Mouse (Mus musculus) kidney, adult 2 months (tissue): ENCODE data around the gene Ubtd1.

Experiments used
- CTCF ChIP-seq: fragments of 200-500 bp; conservative IDR thresholded peaks from 2 replicates; pipeline ENCODE4 v1.5.1; 2011; ENCODE audit warnings: low read depth, mild to moderate bottlenecking, control low read depth, low read length, moderate library complexity, mixed read lengths; ENCODE audit not compliant: insufficient read depth, insufficient read length
- POLR2A ChIP-seq: fragments of 200-500 bp; IDR thresholded peaks from one replicate; pipeline ENCODE4 v1.6.1; 2011; ENCODE audit warnings: low read depth, low read length, control low read depth

GRCm38 (mm10) chr19:42054255-42054654 lies 72.7 kb downstream of the Ubtd1 start:
- TF ChIP-seq CTCF (no peak), POLR2A (no peak)
